Mouse (Mus musculus): ENCODE measurements around the gene Nrn1l. TPM values are rescaled to one million over a fixed set of nuclear protein-coding genes. Genes with fewer than 3 reads are reported as not detected.

The Nrn1l gene
- polyA plus RNA-seq (2015; fragmentation: Nextera tagmentation; extraction: Ambion mirVana), result 0.73 and 0.80 TPM in 2 replicates

- Histone ChIP-seq H3K27ac (peak within 1 kb of the TSS; percentile 54; the same call in 1 of the 2 replicates), H3K9me3 (replicated peaks) (no peaks in the 10 kb centered on the region), H3K9ac (0 out of 2 replicates have a peak within 1 kb of the TSS, but pooled peaks have one; percentile 14), H3K27me3 (no peaks in the 10 kb centered on the region), H3K36me3 (peaks cover 44% of the 10 kb centered on the region), H3K4me2 (peak within 1 kb of the TSS; percentile 36), H3K4me1 (replicated peaks) (peaks cover 6% of the 10 kb centered on the region), H3K4me3 (no peak within 1 kb of the TSS)
- ATAC-seq (replicated peaks; ENCODE audit: insufficient number of reproducible peaks, insufficient read depth, low FRiP score, low read depth), result peak; percentile 86
- 9% methylated on average over 11 of the region's 11 CpGs for WGBS
These were observed at the start of gene Nrn1l for GRCm38 (mm10) chr8:105893339-105893738. TSS of gene Nrn1l (plus strand) at chr8:105893567.

- H3K9ac ChIP-seq, result no peak overlapping the region
- H3K4me3 ChIP-seq, result no peak overlapping the region
- peaks cover 12% of the 10 kb centered on the region for H3K4me1 ChIP-seq (replicated peaks)
- WGBS, result 65% methylated on average over 11 of the region's 11 CpGs
- no peaks in the 10 kb centered on the region for H3K27me3 ChIP-seq
- no peaks in the 10 kb centered on the region for H3K9me3 ChIP-seq (replicated peaks)
- ATAC-seq (replicated peaks; ENCODE audit: insufficient number of reproducible peaks, insufficient read depth, low FRiP score, low read depth), result peak; percentile 74
- no peak overlapping the region for H3K4me2 ChIP-seq
- peaks cover 58% of the 10 kb centered on the region for H3K36me3 ChIP-seq
- H3K27ac ChIP-seq, result peak overlapping the region; percentile 15; the same call in 1 of the 2 replicates
These were observed 46.7 kb upstream of the Nrn1l start for GRCm38 (mm10) chr8:105846678-105847077.

- H3K4me2 ChIP-seq, result no peak overlapping the region
- WGBS, result 79% methylated on average over 4 of the region's 4 CpGs
- no peak overlapping the region for H3K9ac ChIP-seq
- H3K4me1 ChIP-seq (replicated peaks), result peaks cover 18% of the 10 kb centered on the region
- no peak overlapping the region for H3K27ac ChIP-seq
- H3K36me3 ChIP-seq, result peaks cover 42% of the 10 kb centered on the region
- no peak for ATAC-seq (replicated peaks; ENCODE audit: insufficient number of reproducible peaks, insufficient read depth, low FRiP score, low read depth)
- no peak overlapping the region for H3K4me3 ChIP-seq
- no peaks in the 10 kb centered on the region for H3K9me3 ChIP-seq (replicated peaks)
- H3K27me3 ChIP-seq, result no peaks in the 10 kb centered on the region
These were observed 43.4 kb upstream of the Nrn1l start for GRCm38 (mm10) chr8:105850014-105850413.

GRCm38 (mm10) chr8:105850611-105851010 lies 42.8 kb upstream of the Nrn1l start:
- WGBS, result 69% methylated on average over 7 of the region's 7 CpGs
- no peak for ATAC-seq (replicated peaks; ENCODE audit: insufficient number of reproducible peaks, insufficient read depth, low FRiP score, low read depth)
- H3K9ac ChIP-seq, result no peak overlapping the region

GRCm38 (mm10) chr8:105851651-105852143 lies 41.7 kb upstream of the Nrn1l start:
- ATAC-seq (replicated peaks; ENCODE audit: insufficient number of reproducible peaks, insufficient read depth, low FRiP score, low read depth), result peak; percentile 63; the same call in 1 of the 2 replicates
- WGBS, result under 1% methylated on average over 34 of the region's 34 CpGs
- peak overlapping the region; percentile 69 for H3K4me3 ChIP-seq
- H3K27ac ChIP-seq, result peak overlapping the region; percentile 68
- peaks cover 26% of the 10 kb centered on the region for H3K36me3 ChIP-seq
- peak overlapping the region; percentile 70 for H3K9ac ChIP-seq
- H3K4me1 ChIP-seq (replicated peaks), result peaks cover 27% of the 10 kb centered on the region
- no peaks in the 10 kb centered on the region for H3K27me3 ChIP-seq
- H3K9me3 ChIP-seq (replicated peaks), result no peaks in the 10 kb centered on the region
- H3K4me2 ChIP-seq, result peak overlapping the region; percentile 75

More at GRCm38 (mm10) chr8:105850611-105851010, 42.8 kb upstream of the Nrn1l start:
- Histone ChIP-seq H3K27ac (no peak overlapping the region), H3K4me2 (peak overlapping the region; percentile 75), H3K4me3 (peak overlapping the region; percentile 26), H3K9me3 (replicated peaks) (no peaks in the 10 kb centered on the region), H3K27me3 (no peaks in the 10 kb centered on the region), H3K4me1 (replicated peaks) (peaks cover 18% of the 10 kb centered on the region), H3K36me3 (peaks cover 37% of the 10 kb centered on the region)

GRCm38 (mm10) chr8:105852146-105852729 lies 41.1 kb upstream of the Nrn1l start:
- Histone ChIP-seq H3K27me3 (no peaks in the 10 kb centered on the region), H3K4me2 (peak overlapping the region; percentile 75; the same call in 1 of the 2 replicates)
- 79% methylated on average over 12 of the region's 12 CpGs for WGBS

GRCm38 (mm10) chr8:105853178-105853577 lies 40.2 kb upstream of the Nrn1l start, which contains the start of gene Cenpt:
TSS of gene Cenpt (minus strand) at chr8:105853278.
- no peaks in the 10 kb centered on the region for H3K27me3 ChIP-seq
- no peak within 1 kb of the TSS for H3K4me3 ChIP-seq
- no peak within 1 kb of the TSS; the same call in 1 of the 2 replicates for H3K4me2 ChIP-seq
- H3K4me1 ChIP-seq (replicated peaks), result peaks cover 41% of the 10 kb centered on the region
- H3K36me3 ChIP-seq, result peaks cover 13% of the 10 kb centered on the region
- 86% methylated on average over 3 of the region's 3 CpGs for WGBS
- no peak within 1 kb of the TSS for H3K9ac ChIP-seq
- ATAC-seq (replicated peaks; ENCODE audit: insufficient number of reproducible peaks, insufficient read depth, low FRiP score, low read depth), result no peak
- H3K9me3 ChIP-seq (replicated peaks), result no peaks in the 10 kb centered on the region
- H3K27ac ChIP-seq, result 0 out of 2 replicates have a peak within 1 kb of the TSS, but pooled peaks have one; percentile 68

More at GRCm38 (mm10) chr8:105852146-105852729, 41.1 kb upstream of the Nrn1l start:
- Histone ChIP-seq H3K4me3 (peak overlapping the region; percentile 69), H3K36me3 (peaks cover 21% of the 10 kb centered on the region), H3K9ac (no peak overlapping the region), H3K9me3 (replicated peaks) (no peaks in the 10 kb centered on the region), H3K4me1 (replicated peaks) (peaks cover 32% of the 10 kb centered on the region), H3K27ac (0 out of 2 replicates have a peak overlapping the region, but pooled peaks have one; percentile 68)
- ATAC-seq (replicated peaks; ENCODE audit: insufficient number of reproducible peaks, insufficient read depth, low FRiP score, low read depth), result no peak

GRCm38 (mm10) chr8:105854303-105854702 lies 39.1 kb upstream of the Nrn1l start:
- Histone ChIP-seq H3K27ac (peak overlapping the region; percentile 88; the same call in 1 of the 2 replicates), H3K4me3 (peak overlapping the region; percentile 78), H3K27me3 (no peaks in the 10 kb centered on the region), H3K36me3 (peaks cover 2% of the 10 kb centered on the region), H3K4me2 (peak overlapping the region; percentile 95), H3K9ac (peak overlapping the region; percentile 80; the same call in 1 of the 2 replicates), H3K9me3 (replicated peaks) (no peaks in the 10 kb centered on the region), H3K4me1 (replicated peaks) (peaks cover 42% of the 10 kb centered on the region)
- no peak for ATAC-seq (replicated peaks; ENCODE audit: insufficient number of reproducible peaks, insufficient read depth, low FRiP score, low read depth)
- WGBS, result 26% methylated on average over 8 of the region's 8 CpGs

- no peaks in the 10 kb centered on the region for H3K9me3 ChIP-seq (replicated peaks)
- under 1% methylated on average over 43 of the region's 43 CpGs for WGBS
- peak within 1 kb of the TSS; percentile 95 for H3K4me2 ChIP-seq
- H3K36me3 ChIP-seq, result no peaks in the 10 kb centered on the region
- peak within 1 kb of the TSS; percentile 80 for H3K9ac ChIP-seq
- peaks cover 44% of the 10 kb centered on the region for H3K4me1 ChIP-seq (replicated peaks)
- no peaks in the 10 kb centered on the region for H3K27me3 ChIP-seq
- H3K4me3 ChIP-seq, result peak within 1 kb of the TSS; percentile 78
- H3K27ac ChIP-seq, result peak within 1 kb of the TSS; percentile 88
- ATAC-seq (replicated peaks; ENCODE audit: insufficient number of reproducible peaks, insufficient read depth, low FRiP score, low read depth), result peak; percentile 90
These were observed 38.6 kb upstream of the Nrn1l start, which contains the start of gene Thap11 for GRCm38 (mm10) chr8:105854715-105855216. TSS of gene Thap11 (plus strand) at chr8:105855132.

- H3K4me1 ChIP-seq (replicated peaks), result peaks cover 43% of the 10 kb centered on the region
- no peaks in the 10 kb centered on the region for H3K9me3 ChIP-seq (replicated peaks)
- H3K4me3 ChIP-seq, result peak overlapping the region; percentile 78
- no peaks in the 10 kb centered on the region for H3K27me3 ChIP-seq
- peak; percentile 48 for ATAC-seq (replicated peaks; ENCODE audit: insufficient number of reproducible peaks, insufficient read depth, low FRiP score, low read depth)
- peak overlapping the region; percentile 88 for H3K27ac ChIP-seq
- under 1% methylated on average over 71 of the region's 71 CpGs for WGBS
- peak overlapping the region; percentile 95 for H3K4me2 ChIP-seq
- peak overlapping the region; percentile 80 for H3K9ac ChIP-seq
- H3K36me3 ChIP-seq, result no peaks in the 10 kb centered on the region
These were observed 37.9 kb upstream of the Nrn1l start for GRCm38 (mm10) chr8:105855248-105856167.
